Mouse (Mus musculus) urinary bladder, postnatal 36 days (tissue): ENCODE measurements at regions not wholly inside any gene's neighbourhood (a gene's known extent, or its start where the extent isn't known, plus 50 kb on each side); places are given as distances from the start of the nearest gene placed in this dataset.

Experiments used
- DNase-seq, 2 experiments: peaks; one replicate each; pipeline ENCODE4 v3.0.0; 2022; ENCODE audit warnings: low spot score in 2 of 2, mixed read lengths in 1 of 2

DNA sequence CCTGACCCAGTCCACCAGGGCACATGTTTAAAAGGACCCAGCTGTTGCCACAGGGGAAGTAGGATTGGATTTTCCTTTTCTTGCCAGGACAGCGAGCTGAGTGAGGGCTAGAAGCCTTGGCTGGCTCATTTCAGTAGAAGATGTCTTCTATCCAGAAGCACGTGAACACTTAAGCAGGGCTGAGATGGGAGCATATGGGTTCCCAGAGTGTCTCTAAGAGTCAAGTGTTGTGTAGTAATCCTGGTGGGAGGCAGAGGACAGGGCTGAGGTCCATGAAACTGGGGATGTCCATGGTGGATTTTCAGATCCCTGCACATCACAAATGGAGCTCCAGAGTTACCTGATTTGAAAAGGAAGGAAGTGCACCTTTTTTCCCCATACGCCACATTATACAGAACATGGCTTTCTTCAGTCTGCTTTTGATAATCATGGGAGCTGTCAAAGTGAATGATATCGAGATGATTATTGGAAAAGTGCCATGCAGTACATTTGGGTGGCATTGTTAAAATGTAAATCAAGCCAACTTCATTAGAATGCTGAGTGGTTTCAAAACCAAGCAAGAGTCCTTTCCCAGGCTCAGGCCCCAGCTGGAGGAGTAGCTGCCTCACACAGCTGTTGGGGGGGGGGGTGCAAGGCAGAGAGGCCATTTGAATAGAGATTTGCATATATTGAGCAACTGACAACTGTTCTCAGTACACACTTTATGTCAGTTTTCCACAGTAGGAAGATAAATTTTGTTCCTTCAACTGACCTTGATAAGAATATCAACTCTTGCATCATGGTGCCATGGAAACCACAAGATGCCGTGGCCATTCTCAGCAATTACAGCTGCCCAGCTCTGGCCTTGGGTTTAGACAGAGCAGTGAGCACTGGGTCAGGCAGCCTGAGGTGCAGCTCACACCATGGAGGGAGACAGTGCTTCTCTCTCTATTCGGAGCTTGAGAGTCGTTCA lies 81.7 kb downstream of the Slc35b3 start:
- DNase-seq, result no peak

DNA sequence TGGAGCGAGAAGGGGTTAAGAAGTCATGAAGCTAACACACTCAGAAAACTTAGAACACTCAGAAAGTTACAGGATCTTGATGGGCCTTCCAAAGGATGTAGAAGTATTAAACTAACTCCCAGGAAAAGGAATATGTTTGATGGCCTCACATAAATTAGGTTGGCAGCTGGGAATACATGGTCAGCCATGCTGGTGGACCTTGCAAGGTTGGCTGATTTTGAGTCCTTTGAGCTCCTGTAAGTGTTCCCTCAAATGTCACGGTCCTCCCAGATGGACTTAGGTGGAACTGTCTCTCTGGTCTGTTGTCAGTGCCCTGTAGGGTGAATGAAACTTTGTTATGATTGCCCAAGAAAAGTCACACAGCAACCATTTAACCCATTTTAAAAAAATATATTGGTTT lies 84.8 kb downstream of the Slc35b3 start:
- DNase-seq, result no peak

DNA sequence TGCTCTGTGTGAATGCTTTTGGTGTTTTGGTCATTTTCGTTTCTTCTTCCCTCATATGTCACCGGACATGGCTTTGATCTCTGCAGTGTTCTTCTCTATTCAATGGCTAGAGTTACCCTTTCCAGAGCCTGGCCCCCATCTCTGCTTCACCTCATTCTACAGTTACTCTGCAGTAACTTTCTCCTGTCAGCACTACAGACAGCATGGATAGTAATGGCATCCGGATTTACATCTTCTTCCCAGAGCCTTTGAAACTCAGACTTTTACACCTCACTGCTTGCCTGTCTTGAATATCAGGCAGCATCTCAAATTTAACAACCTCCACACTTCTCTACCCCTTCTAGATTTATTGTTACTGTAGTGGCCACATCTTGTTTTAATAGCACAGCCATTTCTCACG lies 96.7 kb downstream of the Slc35b3 start:
- no peak for DNase-seq

DNA sequence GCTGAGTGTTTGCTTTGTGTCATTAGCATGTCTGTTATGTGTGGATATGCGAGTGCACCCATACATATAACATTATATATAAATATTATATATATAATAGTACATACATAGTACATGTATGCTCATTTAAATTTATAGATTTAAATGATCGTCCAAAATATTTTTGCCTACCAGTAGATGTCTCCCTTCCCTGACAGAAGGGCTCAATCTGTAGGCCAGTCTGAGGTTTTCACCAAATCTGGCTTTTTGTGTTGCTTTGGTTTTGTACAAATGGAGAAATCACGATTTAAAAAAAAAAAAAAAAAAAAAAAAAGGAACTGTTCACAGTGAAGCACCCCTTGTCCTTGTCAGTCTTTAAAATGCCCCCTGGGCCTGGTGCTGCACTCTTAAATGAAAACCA lies 104.9 kb downstream of the Slc35b3 start:
- DNase-seq, result no peak

DNA sequence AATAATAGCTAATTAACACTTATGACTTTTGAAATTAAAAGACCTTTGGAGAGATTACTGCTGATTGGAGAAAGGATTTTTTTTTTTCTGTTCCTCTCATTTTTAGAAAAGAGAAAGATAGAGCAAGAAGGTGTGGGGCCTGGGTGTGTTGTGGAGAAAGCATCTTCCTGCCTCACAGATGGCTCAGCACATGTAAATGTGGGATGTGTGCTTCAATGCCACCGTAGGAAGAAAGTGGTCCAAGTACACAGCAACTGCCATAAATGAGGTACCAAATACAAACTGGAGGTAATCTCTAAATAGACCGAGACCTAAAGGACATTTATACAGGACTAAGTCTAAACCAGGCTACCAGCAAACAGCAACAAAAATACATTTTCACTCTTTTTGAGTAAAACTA lies 105.7 kb downstream of the Slc35b3 start:
- DNase-seq, result no peak

DNA sequence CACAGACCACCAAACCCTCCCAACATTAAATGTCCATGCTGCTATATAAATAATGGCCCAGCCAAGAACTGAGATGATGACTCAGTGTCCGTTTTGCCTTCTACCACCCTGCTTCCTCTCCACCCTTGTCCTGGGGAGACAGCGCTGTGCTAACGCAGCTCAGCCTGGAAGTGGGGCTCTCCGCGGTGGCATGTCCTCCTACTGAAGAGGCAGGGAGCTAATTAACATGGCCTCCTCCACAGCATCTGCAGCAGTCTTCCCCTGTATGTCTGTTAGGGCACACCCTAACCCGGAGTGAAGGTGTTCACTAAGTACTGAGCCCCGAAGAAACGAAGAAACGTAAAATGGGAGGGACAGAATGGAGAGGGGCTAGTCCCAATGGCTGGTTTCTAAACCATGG lies 107.8 kb downstream of the Slc35b3 start:
- DNase-seq, result no peak

DNA sequence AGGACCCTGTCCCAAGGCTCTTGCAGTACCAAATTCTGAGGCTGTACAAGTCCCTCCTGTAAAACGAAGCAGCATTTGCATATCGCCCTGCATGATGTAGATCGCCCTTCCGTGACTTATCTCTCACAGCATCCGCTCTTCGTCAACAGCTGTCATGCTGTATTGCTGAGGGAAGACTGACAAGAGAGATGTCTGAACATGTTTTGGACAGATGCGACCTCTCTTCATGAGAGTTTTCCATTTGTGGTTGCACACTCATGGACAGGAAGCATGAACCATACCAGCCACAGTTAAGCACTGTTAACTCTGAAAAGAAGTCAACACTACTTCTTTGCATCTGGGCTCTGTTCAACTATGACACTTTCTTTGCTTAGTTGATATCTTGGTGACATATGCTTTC lies 108.9 kb downstream of the Slc35b3 start:
- no peak for DNase-seq

- no peak for DNase-seq
Measured at GRCm38 (mm10) chr13:38838231-38838630, 122.4 kb downstream of the Slc35b3 start.

DNA sequence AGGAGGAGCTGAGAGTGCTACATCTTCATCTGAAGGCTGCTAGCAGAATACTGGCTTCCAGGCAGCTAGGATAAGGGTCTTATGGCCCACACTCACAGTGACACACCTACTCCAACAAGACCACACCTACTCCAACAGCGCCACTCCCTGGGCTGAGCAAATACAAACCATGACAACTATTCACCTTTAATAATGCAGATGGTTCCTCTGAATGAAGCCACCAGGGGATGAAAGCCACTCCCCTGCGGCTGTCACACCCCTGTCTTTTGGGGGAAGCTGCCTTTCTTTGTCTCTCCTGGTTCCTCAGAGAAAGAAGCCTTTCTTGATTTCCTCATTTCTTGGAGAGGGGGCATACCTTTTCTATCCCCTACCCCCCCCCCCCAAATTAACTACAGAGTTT lies 135.0 kb downstream of the Slc35b3 start:
- no peak for DNase-seq

- DNase-seq, result no peak
Measured at GRCm38 (mm10) chr13:38819526-38819925, 141.1 kb downstream of the Slc35b3 start.

GRCm38 (mm10) chr13:38818781-38819180 lies 141.9 kb downstream of the Slc35b3 start:
- DNase-seq, result no peak

DNA sequence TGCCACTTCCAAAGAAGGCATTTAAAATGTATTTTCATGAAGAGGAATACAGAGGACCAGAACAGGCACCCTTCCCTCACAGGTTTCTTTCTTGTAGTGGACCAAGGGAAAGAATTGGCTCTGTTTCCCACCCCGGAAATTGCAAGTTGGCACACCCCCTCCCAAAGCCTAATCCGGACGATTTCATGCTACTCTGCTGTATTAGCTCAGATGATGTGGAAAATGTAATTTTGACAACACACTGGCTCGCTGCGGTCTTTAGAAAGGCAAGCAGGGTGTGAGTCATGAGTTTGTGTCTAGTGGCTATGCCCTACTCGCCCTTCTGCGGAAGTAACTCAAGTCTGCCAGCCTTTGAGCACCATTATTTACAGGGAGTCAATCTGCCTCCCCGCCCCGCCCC lies 144.4 kb downstream of the Slc35b3 start:
- DNase-seq, result no peak

- DNase-seq, result no peak
Measured at GRCm38 (mm10) chr13:38815002-38815707, 145.5 kb downstream of the Slc35b3 start.

GRCm38 (mm10) chr13:38798514-38798913 lies 139.7 kb upstream of the Eef1e1 start:
- DNase-seq, result no peak

DNA sequence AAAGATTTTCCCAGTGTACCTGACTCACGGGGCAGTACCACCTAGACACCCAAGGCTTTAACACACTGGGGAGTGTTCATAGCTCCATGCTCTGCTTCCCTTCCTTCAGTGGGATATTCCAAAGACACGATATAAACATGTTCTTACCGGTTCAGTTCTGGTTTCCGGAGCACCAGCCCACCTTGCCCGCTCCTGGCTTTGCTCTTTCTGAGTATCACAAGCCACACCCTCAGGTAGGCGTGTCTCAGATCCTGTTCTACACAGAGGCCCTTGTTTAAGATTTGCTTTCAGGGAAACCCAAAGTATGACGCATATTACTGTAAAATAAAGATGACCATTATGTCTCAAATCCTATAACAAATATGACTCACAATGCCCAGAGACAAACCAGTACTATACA lies 134.6 kb upstream of the Eef1e1 start:
- no peak for DNase-seq

- no peak for DNase-seq
Measured at GRCm38 (mm10) chr13:38780630-38781010, 121.8 kb upstream of the Eef1e1 start.

DNA sequence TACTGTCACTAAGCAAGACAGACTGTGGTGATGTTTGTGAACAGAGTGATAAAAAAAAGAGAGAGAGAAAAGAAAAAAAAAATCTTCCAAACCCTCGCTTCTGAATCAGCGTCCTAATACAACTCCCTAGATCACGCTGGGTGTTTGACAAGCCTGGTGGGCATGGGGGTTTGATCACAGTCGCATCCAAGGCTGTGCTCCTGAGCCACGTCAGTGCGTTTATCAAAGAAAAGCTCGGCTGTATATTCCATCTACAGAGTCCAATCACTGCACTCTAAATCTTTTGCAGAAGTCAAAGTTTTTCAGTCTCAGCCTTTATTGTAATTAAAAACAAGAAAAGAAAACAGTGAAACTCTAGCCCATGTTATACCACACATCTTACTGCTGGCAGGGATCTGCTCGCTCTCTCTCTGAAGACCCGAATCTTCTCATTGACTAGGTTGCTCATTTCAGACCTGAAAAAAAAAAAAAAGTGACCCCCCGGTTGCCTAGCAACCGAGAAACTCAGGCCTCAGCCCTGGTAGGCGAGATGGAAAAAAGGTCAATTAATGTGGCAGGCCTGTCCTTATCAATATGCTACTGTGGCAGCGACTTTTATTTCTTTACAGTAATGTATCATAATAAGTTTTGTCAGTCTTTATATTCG lies 121.2 kb upstream of the Eef1e1 start:
- no peak for DNase-seq

DNA sequence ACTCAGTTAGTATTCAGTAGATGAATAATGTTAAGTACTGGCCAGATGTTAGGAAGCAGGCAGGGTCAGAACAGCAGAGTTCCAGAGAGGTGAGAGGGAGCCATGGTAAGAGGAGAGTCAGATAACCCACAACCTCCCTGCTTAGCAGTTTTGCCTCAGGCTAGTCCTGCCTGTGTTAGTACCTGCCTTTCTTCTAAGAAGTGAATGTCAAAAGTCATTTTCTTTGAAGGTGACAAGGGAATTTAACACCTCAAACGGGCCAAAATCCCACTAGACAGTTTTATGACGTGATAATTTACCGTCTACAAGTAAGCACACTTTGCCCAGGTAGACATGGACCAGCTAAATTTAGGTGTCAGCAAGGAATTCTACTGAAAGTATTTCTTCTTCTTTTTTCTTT lies 117.7 kb upstream of the Eef1e1 start:
- DNase-seq, result no peak

- DNase-seq, result no peak
Measured at GRCm38 (mm10) chr13:38772996-38773395, 114.1 kb upstream of the Eef1e1 start.

- peak in 1 of 2 experiments; percentile 1 for DNase-seq
Measured at GRCm38 (mm10) chr13:38766133-38766532, 107.3 kb upstream of the Eef1e1 start.

GRCm38 (mm10) chr13:38760261-38760660 lies 101.4 kb upstream of the Eef1e1 start:
- DNase-seq, result no peak

GRCm38 (mm10) chr13:38756629-38757227 lies 97.9 kb upstream of the Eef1e1 start:
- no peak for DNase-seq
